Mouse (Mus musculus): Measurements from ENCODE around the gene Pdpr.

DNA sequence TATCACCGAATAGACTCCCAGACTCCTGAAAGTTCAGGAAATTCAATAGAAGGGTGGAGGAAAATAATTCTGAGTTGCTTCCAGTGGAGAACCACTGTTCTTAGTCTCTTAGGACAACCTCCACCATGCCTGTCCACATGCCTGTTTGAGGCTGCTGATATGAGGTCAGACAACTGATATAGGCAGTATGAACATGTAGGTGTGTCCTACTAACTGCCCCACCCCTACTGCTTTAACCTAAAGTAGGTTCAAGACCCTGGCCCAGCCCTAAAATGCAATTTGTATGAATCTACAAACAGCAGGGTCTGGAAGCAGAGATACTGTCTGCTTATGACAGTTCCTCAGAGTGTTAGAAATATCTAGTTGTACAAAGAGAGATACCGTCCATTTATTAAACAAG, 38.8 kb upstream of the Pdpr start:
- TF ChIP-seq CTCF (IDR thresholded peaks at IDR 0.05; ENCODE audit: low read depth, low read length) (no peak), POLR2A (IDR thresholded peaks at IDR 0.05; ENCODE audit: borderline replicate concordance, low read depth, low read length) (no peak)
